Mouse (Mus musculus) embryonic facial prominence, embryonic 11.5 days (tissue): Measurements from ENCODE around the gene Zfp92. TPM values are rescaled to one million over a fixed set of nuclear protein-coding genes. Genes with fewer than 3 reads are reported as not detected.

ENCODE experiments used
- ATAC-seq: fragments of 200-750 bp; cut with Nextera tagmentation; replicated peaks from 2 replicates; pipeline ENCODE4 v1.8.0; 2017; ENCODE audit warnings: low read depth; ENCODE audit not compliant: insufficient number of reproducible peaks, low FRiP score, low TSS enrichment
- DNase-seq: peaks from one replicate; pipeline ENCODE4 v3.0.0-alpha.2; 2015; ENCODE audit warnings: low spot score
- H3K27ac ChIP-seq: fragments of 300-500 bp; sonication (generic); replicated peaks from 2 replicates; pipeline ENCODE4 v1.5.1; 2014; ENCODE audit warnings: mild to moderate bottlenecking, low read depth, low read length, control low read depth
- H3K27me3 ChIP-seq: fragments of 300-500 bp; sonication (generic); 2 replicates; pipeline ENCODE4 v1.6.1; 2014; ENCODE audit warnings: mild to moderate bottlenecking, low read length, moderate library complexity, mixed read lengths; ENCODE audit not compliant: control insufficient read depth, insufficient read depth
- H3K36me3 ChIP-seq: fragments of 300-500 bp; sonication (generic); replicated peaks from 2 replicates; pipeline ENCODE4 v1.6.1; 2014; ENCODE audit warnings: low read depth, mild to moderate bottlenecking, low read length, moderate library complexity, mixed read lengths; ENCODE audit not compliant: control insufficient read depth, insufficient read depth
- H3K4me1 ChIP-seq: fragments of 300-500 bp; sonication (generic); 2 replicates; pipeline ENCODE4 v1.6.1; 2014; ENCODE audit warnings: low read length, mixed read lengths; ENCODE audit not compliant: control insufficient read depth, insufficient read depth
- H3K4me2 ChIP-seq: fragments of 300-500 bp; sonication (generic); 2 replicates; pipeline ENCODE4 v1.6.1; 2014; ENCODE audit warnings: low read depth, mild to moderate bottlenecking, control low read depth, low read length, moderate library complexity
- H3K4me3 ChIP-seq: fragments of 300-500 bp; sonication (generic); 2 replicates; pipeline ENCODE4 v1.5.1; 2014; ENCODE audit warnings: low read depth, low read length, control low read depth
- H3K9ac ChIP-seq: fragments of 300-500 bp; sonication (generic); replicated peaks from 2 replicates; pipeline ENCODE4 v1.6.1; 2014; ENCODE audit warnings: mild to moderate bottlenecking, control low read depth, low read length
- H3K9me3 ChIP-seq: fragments of 300-500 bp; sonication (generic); replicated peaks from 2 replicates; pipeline ENCODE4 v1.6.1; 2016; ENCODE audit warnings: mild to moderate bottlenecking, low read length, inconsistent platforms, mixed read lengths; ENCODE audit not compliant: control insufficient read depth
- WGBS: fragments of 180-500 bp; shearing (Covaris S2); extraction: QIAGEN DNeasy Blood & Tissue Kit; methylation state at CpG from one replicate; pipeline ENCODE4 v1.1.7; 2014; 5-methylcytosine and 5-hydroxymethylcytosine counted together
- polyA plus RNA-seq: library from polyadenylated mRNA; unstranded; fragments of >200 nt; fragmentation: Nextera tagmentation; extraction: Ambion mirVana; gene quantifications from 2 replicates; pipeline ENCODE4 v1.2.1, GENCODE M21; 2014

The Zfp92 gene
- polyA plus RNA-seq, 1 experiment from 2014 or later, result 0.07 TPM

GRCm38 (mm10) chrX:73401616-73402015 is 9.3 kb upstream of the Zfp92 start:
- Histone ChIP-seq H3K27ac (no peak overlapping the region), H3K4me1 (no peaks in the 10 kb centered on the region), H3K9me3 (no peaks in the 10 kb centered on the region), H3K4me2 (no peak overlapping the region), H3K27me3 (no peaks in the 10 kb centered on the region), H3K9ac (no peak overlapping the region), H3K36me3 (no peaks in the 10 kb centered on the region), H3K4me3 (no peak overlapping the region)
- WGBS, result 93% methylated on average over 12 of the region's 12 CpGs
- DNase-seq (no peak), ATAC-seq (no peak)

GRCm38 (mm10) chrX:73412767-73413166 is 1.9 kb downstream of the Zfp92 start:
- H3K9ac ChIP-seq, result no peak overlapping the region
- ATAC-seq, result no peak
- no peaks in the 10 kb centered on the region for H3K9me3 ChIP-seq
- H3K27ac ChIP-seq, result no peak overlapping the region
- H3K4me1 ChIP-seq, result no peaks in the 10 kb centered on the region
- H3K4me2 ChIP-seq, result no peak overlapping the region
- H3K36me3 ChIP-seq, result no peaks in the 10 kb centered on the region
- DNase-seq, result no peak
- peaks cover 5% of the 10 kb centered on the region; the same call in 1 of the 2 replicates for H3K27me3 ChIP-seq
- 41% methylated on average over 1 of the region's 1 CpGs for WGBS
- no peak overlapping the region for H3K4me3 ChIP-seq

GRCm38 (mm10) chrX:73430036-73430435 is 19.1 kb downstream of the Zfp92 start:
- DNase-seq (peak; percentile 12), ATAC-seq (no peak)
- no peaks in the 10 kb centered on the region for H3K27me3 ChIP-seq
- H3K36me3 ChIP-seq, result no peaks in the 10 kb centered on the region
- H3K9me3 ChIP-seq, result no peaks in the 10 kb centered on the region
- no peak overlapping the region for H3K9ac ChIP-seq
- no peak overlapping the region for H3K4me3 ChIP-seq
- no peak overlapping the region for H3K4me2 ChIP-seq
- no peak overlapping the region for H3K27ac ChIP-seq
- 77% methylated on average over 2 of the region's 2 CpGs for WGBS
- no peaks in the 10 kb centered on the region for H3K4me1 ChIP-seq

GRCm38 (mm10) chrX:73432850-73433249 is 22.0 kb downstream of the Zfp92 start:
- Histone ChIP-seq H3K4me2 (no peak overlapping the region), H3K9me3 (no peaks in the 10 kb centered on the region), H3K27ac (no peak overlapping the region), H3K9ac (no peak overlapping the region), H3K36me3 (no peaks in the 10 kb centered on the region), H3K4me1 (no peaks in the 10 kb centered on the region), H3K27me3 (no peaks in the 10 kb centered on the region), H3K4me3 (no peak overlapping the region)
- WGBS, result 80% methylated on average over 5 of the region's 5 CpGs
- no peak for DNase-seq
- ATAC-seq, result no peak

- no peaks in the 10 kb centered on the region for H3K4me1 ChIP-seq
- WGBS, result 77% methylated on average over 11 of the region's 11 CpGs
- no peak for ATAC-seq
Measured at GRCm38 (mm10) chrX:73435252-73435651, 24.4 kb downstream of the Zfp92 start, which contains the start of gene Trex2. Trex2 (minus strand) TSS chrX:73435344.

GRCm38 (mm10) chrX:73441428-73441827 is 30.5 kb downstream of the Zfp92 start:
- Histone ChIP-seq H3K4me1 (no peaks in the 10 kb centered on the region), H3K27ac (no peak overlapping the region), H3K4me3 (no peak overlapping the region), H3K4me2 (no peak overlapping the region), H3K9ac (no peak overlapping the region), H3K36me3 (no peaks in the 10 kb centered on the region; the same call in 1 of the 2 replicates), H3K27me3 (no peaks in the 10 kb centered on the region), H3K9me3 (no peaks in the 10 kb centered on the region)
- no peak for DNase-seq
- ATAC-seq, result no peak
- 65% methylated on average over 2 of the region's 2 CpGs for WGBS

More at GRCm38 (mm10) chrX:73435252-73435651, 24.4 kb downstream of the Zfp92 start, which contains the start of gene Trex2:
- no peak within 1 kb of the TSS for H3K4me3 ChIP-seq
- H3K4me2 ChIP-seq, result no peak within 1 kb of the TSS
- no peaks in the 10 kb centered on the region for H3K27me3 ChIP-seq
- H3K27ac ChIP-seq, result no peak within 1 kb of the TSS
- DNase-seq, result no peak
- H3K9ac ChIP-seq, result no peak within 1 kb of the TSS
- no peaks in the 10 kb centered on the region for H3K36me3 ChIP-seq
- H3K9me3 ChIP-seq, result no peaks in the 10 kb centered on the region

- 24% methylated on average over 2 of the region's 2 CpGs for WGBS
- H3K9ac ChIP-seq, result no peak overlapping the region
- no peaks in the 10 kb centered on the region for H3K4me1 ChIP-seq
- H3K4me3 ChIP-seq, result no peak overlapping the region
- DNase-seq (peak; percentile 62), ATAC-seq (no peak)
- H3K9me3 ChIP-seq, result no peaks in the 10 kb centered on the region
- H3K36me3 ChIP-seq, result no peaks in the 10 kb centered on the region
- H3K27ac ChIP-seq, result no peak overlapping the region
- no peak overlapping the region for H3K4me2 ChIP-seq
- H3K27me3 ChIP-seq, result no peaks in the 10 kb centered on the region
Measured at GRCm38 (mm10) chrX:73451949-73452348, 41.1 kb downstream of the Zfp92 start.

- peak within 1 kb of the TSS; percentile 50 for H3K4me3 ChIP-seq
- H3K27me3 ChIP-seq, result no peaks in the 10 kb centered on the region
- H3K4me1 ChIP-seq, result no peaks in the 10 kb centered on the region
- no peak within 1 kb of the TSS for H3K27ac ChIP-seq
- ATAC-seq, result peak; percentile 100
- no peaks in the 10 kb centered on the region for H3K9me3 ChIP-seq
- peak within 1 kb of the TSS; percentile 54 for H3K4me2 ChIP-seq
- no peaks in the 10 kb centered on the region for H3K36me3 ChIP-seq
- peak within 1 kb of the TSS; percentile 53 for H3K9ac ChIP-seq
- DNase-seq, result peak; percentile 89
- WGBS, result 17% methylated on average over 26 of the region's 26 CpGs
Measured at GRCm38 (mm10) chrX:73458877-73459392, 48.0 kb downstream of the Zfp92 start, which contains the start of gene Haus7. Haus7 (minus strand) TSS chrX:73459044.
